ENCODE assay signal across 11 mouse cellular contexts in the genomic region with DNA sequence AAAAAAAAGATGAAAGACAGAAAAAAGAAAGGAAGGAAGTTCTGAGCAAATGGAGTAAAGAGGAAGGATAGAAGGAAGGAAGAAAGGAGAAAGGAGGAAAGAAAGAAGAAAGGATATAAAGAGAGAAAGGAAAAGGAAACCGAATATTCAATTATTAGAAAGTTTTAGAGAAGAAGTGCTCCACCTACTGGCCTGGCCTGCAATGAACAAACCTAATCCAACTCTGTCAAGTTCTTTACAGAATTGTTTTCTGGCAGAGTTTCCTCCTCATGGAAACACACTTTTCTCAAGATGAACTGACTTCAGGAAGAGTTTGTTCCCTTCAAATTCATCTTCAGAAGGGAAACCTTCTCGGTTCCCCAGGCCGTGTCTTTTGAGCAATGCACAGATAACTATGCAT. TPM values are rescaled to one million over a fixed set of nuclear protein-coding genes. Genes with fewer than 3 reads are reported as not detected.
DNase-seq lines count a peak whose midpoint lies in the region; ATAC-seq and TF ChIP-seq lines count a peak whose summit lies in the region.
"Had no signal": no experiment of that assay in that cellular context is flagged by ENCODE, and none has a peak within 500 bp of the region (broad histone marks: within the 10 kb centered on the region; RNA-seq: fewer than 3 reads in every experiment).

No protein-coding gene starts in this region.

- H3K4me1 ChIP-seq in forebrain, embryonic 14.5 days (ENCODE audit: control insufficient read depth, insufficient read depth, low read length), result no peaks in the 10 kb centered on the region
- H3K4me1 ChIP-seq in forebrain, embryonic 13.5 days, result no peaks in the 10 kb centered on the region
- H3K4me1 ChIP-seq in liver, adult 2 months (ENCODE audit: control insufficient read depth, insufficient read depth, low read length), result no peaks in the 10 kb centered on the region
- no peaks in the 10 kb centered on the region for H3K4me1 ChIP-seq in liver, embryonic 11.5 days (replicated peaks; ENCODE audit: control insufficient read depth, insufficient read depth, low read length)
- H3K4me1 ChIP-seq in CH12.LX (ENCODE audit: control insufficient read depth in 1 of 2, insufficient read depth in 2 of 2), result peaks cover 5 to 10% of the 10 kb centered on the region in 2 experiments; a peak in 3 of 4 replicates
- H3K4me1 ChIP-seq: forebrain, embryonic 15.5 days had no signal

- WGBS in forebrain, embryonic 14.5 days, result 40% methylated on average over 3 of the region's 3 CpGs
- WGBS in forebrain, embryonic 13.5 days, result 43% methylated on average over 3 of the region's 3 CpGs
- 38% methylated on average over 3 of the region's 3 CpGs for WGBS in liver, adult 2 months
- WGBS in liver, embryonic 11.5 days, result 42% methylated on average over 3 of the region's 3 CpGs

- peak; percentile 19 for DNase-seq in forebrain, embryonic 14.5 days (ENCODE audit: low spot score)
- peak; percentile 7 for DNase-seq in liver, adult 2 months (ENCODE audit: extremely low read depth, low read depth, low spot score)
- no peak for DNase-seq in liver, embryonic 11.5 days (ENCODE audit: low spot score)
- DNase-seq in CH12.LX (ENCODE audit: extremely low read depth), result peak; percentile 15
- peak; percentile 1 for DNase-seq in lung, postnatal 25 days (ENCODE audit: low spot score)
- DNase-seq in ovary, postnatal 14 days (ENCODE audit: low spot score), result no peak
- DNase-seq in layer of hippocampus, adult 9-10 months (ENCODE audit: low spot score), result no peak

- TF ChIP-seq CTCF in liver, adult 2 months (IDR thresholded peaks at IDR 0.05; ENCODE audit: low read depth, low read length), result no peak
- TF ChIP-seq CTCF in CH12.LX (conservative IDR thresholded peaks at IDR 0.05 in 1 of 2, IDR thresholded peaks at IDR 0.05 in 1 of 2; ENCODE audit: low read depth in 2 of 2, low read length in 2 of 2), result peak; percentile 53 to 74; a peak in 3 of 4 replicates

- no peaks in the 10 kb centered on the region for H3K9me3 ChIP-seq in forebrain, embryonic 14.5 days (replicated peaks; ENCODE audit: control insufficient read depth, low read length)
- H3K9me3 ChIP-seq in forebrain, embryonic 13.5 days (replicated peaks), result no peaks in the 10 kb centered on the region
- no peaks in the 10 kb centered on the region for H3K9me3 ChIP-seq in liver, embryonic 11.5 days (ENCODE audit: control insufficient read depth, low read length)
- H3K9me3 ChIP-seq in CH12.LX (replicated peaks; ENCODE audit: low read length), result no peaks in the 10 kb centered on the region
- H3K9me3 ChIP-seq: forebrain, embryonic 15.5 days; G1E had no signal

- dilution Hi-C loops in CH12.LX (cut with MboI; ENCODE audit: extremely low pct_ligation_motif_present, extremely low pct_unique_long_range_greater_than_20kb, low sequenced_read_pairs), result no loop called here

- TF ChIP-seq POLR2A in liver, adult 2 months (IDR thresholded peaks at IDR 0.05; ENCODE audit: extremely low read depth, insufficient read depth, low read length), result no peak
- no peak for TF ChIP-seq POLR2A in CH12.LX (IDR thresholded peaks at IDR 0.05; ENCODE audit: low read depth, low read length)

- no peak overlapping the region for H3K27ac ChIP-seq in forebrain, embryonic 14.5 days (ENCODE audit: low read depth, low read length)
- no peak overlapping the region for H3K27ac ChIP-seq in forebrain, embryonic 13.5 days
- no peak overlapping the region for H3K27ac ChIP-seq in liver, adult 2 months (replicated peaks; ENCODE audit: insufficient read depth, low read depth, low read length)
- no peak overlapping the region for H3K27ac ChIP-seq in liver, embryonic 11.5 days (ENCODE audit: low read depth, low read length)
- H3K27ac ChIP-seq in CH12.LX (ENCODE audit: insufficient read depth, low read depth), result no peak overlapping the region
- H3K27ac ChIP-seq: forebrain, embryonic 15.5 days had no signal

- H3K79me2 ChIP-seq in liver, adult 2 months (ENCODE audit: control insufficient read depth, insufficient read depth, low read length), result no peaks in the 10 kb centered on the region
- H3K79me2 ChIP-seq in CH12.LX (replicated peaks; ENCODE audit: control insufficient read depth, extremely low read depth, insufficient read depth, poor library complexity, severe bottlenecking), result no peaks in the 10 kb centered on the region

- H3K4me3 ChIP-seq in forebrain, embryonic 14.5 days (ENCODE audit: low read depth, low read length), result no peak overlapping the region
- no peak overlapping the region for H3K4me3 ChIP-seq in forebrain, embryonic 13.5 days
- H3K4me3 ChIP-seq in liver, adult 2 months (ENCODE audit: insufficient read depth, low read depth, low read length), result no peak overlapping the region
- H3K4me3 ChIP-seq in liver, embryonic 11.5 days (ENCODE audit: low read depth, low read length), result no peak overlapping the region
- H3K4me3 ChIP-seq in CH12.LX (replicated peaks in 1 of 3; ENCODE audit: low read depth in 2 of 3, low read length in 2 of 3, poor library complexity in 1 of 3), result no peak overlapping the region
- H3K4me3 ChIP-seq: forebrain, embryonic 15.5 days had no signal

- H3K9ac ChIP-seq in forebrain, embryonic 14.5 days (ENCODE audit: low read length), result no peak overlapping the region
- H3K9ac ChIP-seq in forebrain, embryonic 13.5 days, result no peak overlapping the region
- no peak overlapping the region for H3K9ac ChIP-seq in liver, adult 2 months (ENCODE audit: low read depth, low read length)
- no peak overlapping the region for H3K9ac ChIP-seq in liver, embryonic 11.5 days (ENCODE audit: low read depth, low read length)
- no peak overlapping the region for H3K9ac ChIP-seq in CH12.LX (ENCODE audit: insufficient read depth, low read depth)
- H3K9ac ChIP-seq: forebrain, embryonic 15.5 days had no signal

- TF ChIP-seq RAD21 in CH12.LX (IDR thresholded peaks at IDR 0.05; ENCODE audit: low read depth, low read length), result peak; percentile 14

- TF ChIP-seq EP300 in CH12.LX (IDR thresholded peaks at IDR 0.05; ENCODE audit: low read length), result no peak

- no peaks in the 10 kb centered on the region for H3K36me3 ChIP-seq in forebrain, embryonic 14.5 days (ENCODE audit: control insufficient read depth, insufficient read depth, low read length)
- no peaks in the 10 kb centered on the region for H3K36me3 ChIP-seq in forebrain, embryonic 13.5 days (ENCODE audit: poor library complexity, severe bottlenecking)
- no peaks in the 10 kb centered on the region for H3K36me3 ChIP-seq in liver, adult 2 months (ENCODE audit: control insufficient read depth, insufficient read depth, low read length)
- no peaks in the 10 kb centered on the region for H3K36me3 ChIP-seq in liver, embryonic 11.5 days (ENCODE audit: control insufficient read depth, insufficient read depth, low read length)
- H3K36me3 ChIP-seq in CH12.LX (replicated peaks in 1 of 2; ENCODE audit: control insufficient read depth in 1 of 2, insufficient read depth in 1 of 2, low read length in 1 of 2), result no peaks in the 10 kb centered on the region
- H3K36me3 ChIP-seq: forebrain, embryonic 15.5 days; G1E had no signal

- ATAC-seq in forebrain, embryonic 14.5 days, result no peak
- ATAC-seq in forebrain, embryonic 13.5 days, result no peak
- no peak for ATAC-seq in liver, embryonic 11.5 days (replicated peaks; ENCODE audit: low FRiP score)
- ATAC-seq: forebrain, embryonic 15.5 days had no signal

- in situ Hi-C loops in CH12.LX (cut with MboI; ENCODE audit: low pct_ligation_motif_present, low pct_unique_long_range_greater_than_20kb, low sequenced_read_pairs), result no loop called here

- no peak overlapping the region for H3K4me2 ChIP-seq in forebrain, embryonic 14.5 days (ENCODE audit: low read length)
- no peak overlapping the region for H3K4me2 ChIP-seq in forebrain, embryonic 13.5 days
- no peak overlapping the region for H3K4me2 ChIP-seq in liver, embryonic 11.5 days
- H3K4me2 ChIP-seq in CH12.LX (ENCODE audit: insufficient read depth, low read depth, poor library complexity, severe bottlenecking), result no peak overlapping the region
- H3K4me2 ChIP-seq: forebrain, embryonic 15.5 days had no signal

- H3K27me3 ChIP-seq in forebrain, embryonic 14.5 days (replicated peaks; ENCODE audit: control insufficient read depth, insufficient read depth, low read length), result no peaks in the 10 kb centered on the region
- H3K27me3 ChIP-seq in forebrain, embryonic 13.5 days, result no peaks in the 10 kb centered on the region
- no peaks in the 10 kb centered on the region for H3K27me3 ChIP-seq in liver, adult 2 months (ENCODE audit: control insufficient read depth, insufficient read depth, low read length)
- H3K27me3 ChIP-seq in liver, embryonic 11.5 days (replicated peaks; ENCODE audit: control insufficient read depth, insufficient read depth, low read length), result no peaks in the 10 kb centered on the region
- H3K27me3 ChIP-seq in CH12.LX (replicated peaks), result peaks cover 49% of the 10 kb centered on the region
- H3K27me3 ChIP-seq: forebrain, embryonic 15.5 days had no signal

RNA-seq across cellular contexts. Expression of a gene that starts 2.8 kb away (rescaled TPM):
- not detected in 2 replicates for polyA plus RNA-seq in forebrain, embryonic 14.5 days (2014; fragmentation: Nextera tagmentation; extraction: Ambion mirVana)
- not detected in 2 replicates for polyA plus RNA-seq in forebrain, embryonic 13.5 days (2015; fragmentation: Nextera tagmentation; extraction: Ambion mirVana)
- not detected in 2 replicates for total RNA-seq in liver, adult 2 months (2014; rRNA removed)
- not detected in 2 replicates for polyA plus RNA-seq in liver, adult 2 months (2012; rRNA removed)
- polyA plus RNA-seq in liver, embryonic 11.5 days (2014; fragmentation: Nextera tagmentation; extraction: Ambion mirVana), result not detected in 2 replicates
- total RNA-seq in CH12.LX (2012; rRNA removed), result not detected in 2 replicates
- total RNA-seq in CH12.LX (2014; rRNA removed), result not detected in 2 replicates
- polyA plus RNA-seq in CH12.LX (2012; ENCODE audit: insufficient read length, low read depth), result not detected in 2 replicates
- total RNA-seq: heart, postnatal 36 days had no signal
- polyA plus RNA-seq: forebrain, embryonic 15.5 days; G1E had no signal

RNA-seq across cellular contexts. Expression of a gene that starts 3.5 kb away (rescaled TPM):
- not detected in 2 replicates for polyA plus RNA-seq in forebrain, embryonic 14.5 days (2014; fragmentation: Nextera tagmentation; extraction: Ambion mirVana)
- not detected in 2 replicates for polyA plus RNA-seq in forebrain, embryonic 13.5 days (2015; fragmentation: Nextera tagmentation; extraction: Ambion mirVana)
- not detected in 2 replicates for total RNA-seq in liver, adult 2 months (2014; rRNA removed)
- polyA plus RNA-seq in liver, adult 2 months (2012; rRNA removed), result not detected in 2 replicates
- polyA plus RNA-seq in liver, embryonic 11.5 days (2014; fragmentation: Nextera tagmentation; extraction: Ambion mirVana), result not detected in 2 replicates
- not detected in 2 replicates for total RNA-seq in CH12.LX (2012; rRNA removed)
- not detected in 2 replicates for total RNA-seq in CH12.LX (2014; rRNA removed)
- polyA plus RNA-seq in CH12.LX (2012; ENCODE audit: insufficient read length, low read depth), result not detected in 2 replicates
- total RNA-seq: G1E; heart, postnatal 36 days had no signal
- polyA plus RNA-seq: forebrain, embryonic 15.5 days; G1E had no signal

RNA-seq across cellular contexts. Expression of a gene that starts 11.1 kb away (rescaled TPM):
- not detected in 2 replicates for polyA plus RNA-seq in forebrain, embryonic 14.5 days (2014; fragmentation: Nextera tagmentation; extraction: Ambion mirVana)
- not detected in 2 replicates for polyA plus RNA-seq in forebrain, embryonic 13.5 days (2015; fragmentation: Nextera tagmentation; extraction: Ambion mirVana)
- not detected in 2 replicates for total RNA-seq in liver, adult 2 months (2014; rRNA removed)
- not detected in 2 replicates for polyA plus RNA-seq in liver, adult 2 months (2012; rRNA removed)
- polyA plus RNA-seq in liver, embryonic 11.5 days (2014; fragmentation: Nextera tagmentation; extraction: Ambion mirVana), result not detected in 2 replicates
- total RNA-seq in CH12.LX (2012; rRNA removed), result not detected in 2 replicates
- total RNA-seq in CH12.LX (2014; rRNA removed), result not detected in 2 replicates
- polyA plus RNA-seq in CH12.LX (2012; ENCODE audit: insufficient read length, low read depth), result not detected in 2 replicates
- total RNA-seq: G1E; heart, postnatal 36 days had no signal
- polyA plus RNA-seq: forebrain, embryonic 15.5 days; G1E had no signal

RNA-seq across cellular contexts. Expression of a gene that starts 11.6 kb away (rescaled TPM):
- polyA plus RNA-seq in forebrain, embryonic 14.5 days (2014; fragmentation: Nextera tagmentation; extraction: Ambion mirVana), result not detected in 2 replicates
- not detected in 2 replicates for polyA plus RNA-seq in forebrain, embryonic 13.5 days (2015; fragmentation: Nextera tagmentation; extraction: Ambion mirVana)
- not detected in 2 replicates for total RNA-seq in liver, adult 2 months (2014; rRNA removed)
- polyA plus RNA-seq in liver, adult 2 months (2012; rRNA removed), result not detected in 2 replicates
- polyA plus RNA-seq in liver, embryonic 11.5 days (2014; fragmentation: Nextera tagmentation; extraction: Ambion mirVana), result not detected in 2 replicates
- total RNA-seq in CH12.LX (2012; rRNA removed) (not detected in 2 replicates), CH12.LX (2014; rRNA removed) (not detected in 2 replicates)
- polyA plus RNA-seq in CH12.LX (2012; ENCODE audit: insufficient read length, low read depth), result not detected in 2 replicates
- total RNA-seq: G1E; heart, postnatal 36 days had no signal
- polyA plus RNA-seq: forebrain, embryonic 15.5 days; G1E had no signal

RNA-seq across cellular contexts. Expression of a gene that starts 19.1 kb away (rescaled TPM):
- not detected in 2 replicates for polyA plus RNA-seq in forebrain, embryonic 14.5 days (2014; fragmentation: Nextera tagmentation; extraction: Ambion mirVana)
- polyA plus RNA-seq in forebrain, embryonic 13.5 days (2015; fragmentation: Nextera tagmentation; extraction: Ambion mirVana), result not detected in 2 replicates
- not detected in 2 replicates for total RNA-seq in liver, adult 2 months (2014; rRNA removed)
- polyA plus RNA-seq in liver, adult 2 months (2012; rRNA removed), result not detected in 2 replicates
- not detected in 2 replicates for polyA plus RNA-seq in liver, embryonic 11.5 days (2014; fragmentation: Nextera tagmentation; extraction: Ambion mirVana)
- total RNA-seq in CH12.LX (2012; rRNA removed) (not detected in 2 replicates), CH12.LX (2014; rRNA removed) (not detected in 2 replicates)
- polyA plus RNA-seq in CH12.LX (2012; ENCODE audit: insufficient read length, low read depth), result not detected in 2 replicates
- total RNA-seq: G1E; heart, postnatal 36 days had no signal
- polyA plus RNA-seq: forebrain, embryonic 15.5 days; G1E had no signal

Comparison
In these comparisons a context has a peak if more than half of its experiments do, and no peak if none do; other contexts are left out.
1. DNase-seq: peak in forebrain, embryonic 14.5 days (single experiment), liver, adult 2 months (single experiment), CH12.LX (single experiment) and lung, postnatal 25 days (single experiment); none in liver, embryonic 11.5 days (single experiment), ovary, postnatal 14 days (single experiment) and layer of hippocampus, adult 9-10 months (single experiment).